Mouse (Mus musculus) activated CD4-positive, CD25-positive, alpha-beta regulatory T cell, adult 9 weeks (primary cell): ENCODE results near the gene Mrgpra6. TPM values are rescaled to one million over a fixed set of nuclear protein-coding genes. Genes with fewer than 3 reads are reported as not detected.

Experiments used
- polyA plus RNA-seq: library from polyadenylated mRNA; unstranded; fragments of 100-300 nt; shearing (Covaris generic); gene quantifications from one replicate; pipeline ENCODE4 v1.2.1, GENCODE M21; 2017

The Mrgpra6 gene
- not detected for polyA plus RNA-seq

DNA sequence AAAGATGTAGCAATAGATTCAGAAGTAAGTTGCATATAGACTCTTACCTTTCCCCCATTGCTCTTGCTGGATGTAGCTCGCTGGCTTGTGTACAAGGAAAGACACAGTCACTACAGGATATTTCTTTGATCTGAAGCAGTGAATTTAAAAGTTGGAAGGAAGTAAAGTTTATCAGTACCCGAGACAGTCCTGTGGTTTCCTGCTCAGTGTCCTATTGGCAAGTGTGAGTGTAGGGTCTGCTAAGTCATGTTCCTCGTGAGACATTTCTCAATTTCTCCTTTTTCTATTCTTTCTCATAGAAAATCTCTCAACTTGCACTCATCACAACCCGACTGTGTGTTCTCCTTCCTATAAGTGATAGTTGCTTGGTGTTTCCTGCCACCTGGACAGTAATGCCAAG, at the start of gene Mrgpra6:
Gene Mrgpra6 (minus strand): TSS at position 91 of the 400 bp plus-strand sequence.

DNA sequence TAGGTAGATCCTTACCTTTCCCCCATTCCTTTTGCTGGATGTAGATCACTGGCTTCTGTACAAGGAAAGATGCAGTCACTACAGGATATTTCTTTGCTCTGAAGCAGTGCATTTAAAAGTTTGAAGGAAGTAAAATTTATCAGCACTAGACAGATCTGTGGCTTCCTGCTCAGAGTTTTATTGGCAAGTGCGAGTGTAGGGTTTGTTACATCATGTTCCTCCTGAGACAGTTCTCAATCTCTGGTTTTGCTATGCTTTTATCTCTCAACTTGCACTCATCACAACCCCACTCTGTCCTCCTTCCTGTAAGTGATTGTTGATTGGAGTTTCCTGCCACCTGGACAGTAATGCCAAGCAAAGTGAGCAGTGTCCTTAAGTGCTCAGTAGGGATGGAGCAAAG, 48.0 kb upstream of the Mrgpra6 start, which contains the start of gene Mrgpra9:
Gene Mrgpra9 (minus strand): TSS at position 79 of the 400 bp plus-strand sequence.

Other genes with a start within 250 kb of the Mrgpra6 start
- 9.3 TPM for gene Uevld, start 246.4 kb downstream of the Mrgpra6 start, polyA plus RNA-seq
- gene Gm9999, start 221.3 kb downstream of the Mrgpra6 start, polyA plus RNA-seq = not detected
- 52.0 TPM for gene Spty2d1, start 196.5 kb downstream of the Mrgpra6 start, polyA plus RNA-seq
- gene Tmem86a, start 154.3 kb downstream of the Mrgpra6 start, polyA plus RNA-seq = 5.8 TPM
- 16.9 TPM for gene Ptpn5, start 71.2 kb downstream of the Mrgpra6 start, polyA plus RNA-seq
- gene Mrgpra9, start 47.9 kb upstream of the Mrgpra6 start, polyA plus RNA-seq = not detected
- gene Mrgpra1, start 149.3 kb upstream of the Mrgpra6 start, polyA plus RNA-seq = not detected
- not detected for gene Mrgpra2a, start 247.2 kb upstream of the Mrgpra6 start, polyA plus RNA-seq